Mouse (Mus musculus): ENCODE measurements at regions not wholly inside any gene's neighbourhood (a gene's known extent, or its start where the extent isn't known, plus 50 kb on each side); places are given as distances from the start of the nearest gene placed in this dataset.
A peak's percentile ranks its signal among the peaks of the same experiment; 100 is the strongest.

- DNase-seq (ENCODE audit: low read depth, low spot score): peak; percentile 20
These were observed 65.9 kb upstream of the Peli2 start for GRCm38 (mm10) chr14:48054719-48055118.

- no peak for DNase-seq (ENCODE audit: low read depth, low spot score)
These were observed 64.8 kb upstream of the Peli2 start for GRCm38 (mm10) chr14:48055861-48056260.

GRCm38 (mm10) chr14:48058234-48058868 lies 62.3 kb upstream of the Peli2 start:
- DNase-seq (ENCODE audit: low read depth, low spot score): no peak

GRCm38 (mm10) chr14:48059664-48060455 lies 60.8 kb upstream of the Peli2 start:
- no peak for DNase-seq (ENCODE audit: low read depth, low spot score)

GRCm38 (mm10) chr14:48068641-48069040 lies 52.0 kb upstream of the Peli2 start:
- no peak for DNase-seq (ENCODE audit: low read depth, low spot score)
